26 mouse cellular contexts compared by ENCODE assay signal in the genomic region with DNA sequence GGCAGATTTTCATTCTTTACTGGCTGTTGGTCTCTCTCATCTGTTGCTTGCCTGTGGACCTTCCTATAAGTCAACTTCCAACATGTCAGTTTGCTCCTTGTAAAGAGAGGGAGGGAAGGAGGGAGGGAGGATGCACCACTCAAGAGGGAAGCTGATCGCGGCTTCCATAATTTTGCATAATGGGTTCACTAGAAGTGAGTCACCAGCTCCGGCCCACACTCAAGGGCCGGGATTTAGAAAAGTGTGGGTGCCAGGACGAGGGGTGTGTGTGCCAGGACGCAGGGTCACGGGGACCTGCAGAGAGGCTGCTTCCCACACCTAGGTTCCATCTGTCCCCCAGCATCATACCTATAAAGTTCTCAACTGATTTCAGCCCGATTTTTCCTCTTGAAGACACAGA. TPM values are rescaled to one million over a fixed set of nuclear protein-coding genes. Genes with fewer than 3 reads are reported as not detected.
A peak's percentile ranks its signal among the peaks of the same experiment; 100 is the strongest.
DNase-seq lines count a peak whose midpoint lies in the region; ATAC-seq and TF ChIP-seq lines count a peak whose summit lies in the region.
"Had no signal": no experiment of that assay in that cellular context is flagged by ENCODE, and none has a peak within 500 bp of the region (broad histone marks: within the 10 kb centered on the region; RNA-seq: fewer than 3 reads in every experiment).

No protein-coding gene starts in this region.

- TF ChIP-seq EP300 in liver, postnatal 0 days (IDR thresholded peaks at IDR 0.05; ENCODE audit: low read depth) = no peak

- no peak overlapping the region for H3K4me2 ChIP-seq in liver, postnatal 0 days (ENCODE audit: low read depth, low read length)
- H3K4me2 ChIP-seq in liver, embryonic 11.5 days = no peak overlapping the region
- H3K4me2 ChIP-seq: embryonic facial prominence, embryonic 13.5 days; embryonic facial prominence, embryonic 15.5 days; forebrain, embryonic 12.5 days had no signal

- no peak for DNase-seq in frontal cortex, postnatal 25 days (ENCODE audit: low spot score in 2 of 2)
- DNase-seq in liver, postnatal 0 days = no peak
- no peak for DNase-seq in liver, embryonic 11.5 days (ENCODE audit: low spot score)
- DNase-seq in right cerebral cortex, adult 2 months (ENCODE audit: low spot score in 2 of 2) = peak; percentile 13 to 20
- no peak for DNase-seq in right cerebral cortex, postnatal 14 days
- peak; percentile 19 for DNase-seq in telencephalon, adult 2 months (ENCODE audit: low read depth, low spot score)
- no peak for DNase-seq in heart, embryonic 10.5 days (ENCODE audit: low spot score)
- DNase-seq: adrenal gland, adult 8-10 months; adrenal gland, postnatal 14 days; adrenal gland, postnatal 36 days; cerebellum, adult 11 months; cerebellum, adult 18-20 months; cerebellum, adult 8-10 months; cerebellum, adult 9-11 months; cerebellum, postnatal 14 days; cerebellum, postnatal 36 days; embryo, embryonic 11 days had no signal

- no peaks in the 10 kb centered on the region for H3K27me3 ChIP-seq in liver, postnatal 0 days (ENCODE audit: insufficient read depth, low read length)
- no peaks in the 10 kb centered on the region for H3K27me3 ChIP-seq in liver, embryonic 11.5 days (replicated peaks; ENCODE audit: control insufficient read depth, insufficient read depth, low read length)
- H3K27me3 ChIP-seq in heart, embryonic 10.5 days (ENCODE audit: insufficient read depth, poor library complexity, severe bottlenecking) = no peaks in the 10 kb centered on the region
- H3K27me3 ChIP-seq: embryonic facial prominence, embryonic 13.5 days; embryonic facial prominence, embryonic 15.5 days; forebrain, embryonic 12.5 days had no signal

- ATAC-seq in frontal cortex, adult (ENCODE audit: low TSS enrichment) = peak; percentile 86
- no peak for ATAC-seq in liver, postnatal 0 days
- no peak for ATAC-seq in liver, embryonic 11.5 days (replicated peaks; ENCODE audit: low FRiP score)
- ATAC-seq: activated CD4-positive, CD25-positive, alpha-beta regulatory T cell, adult 4 months; forebrain, embryonic 14.5 days; forebrain, embryonic 16.5 days had no signal

- H3K4me3 ChIP-seq in liver, postnatal 0 days (ENCODE audit: low read depth, low read length) = no peak overlapping the region
- no peak overlapping the region for H3K4me3 ChIP-seq in liver, embryonic 11.5 days (ENCODE audit: low read depth, low read length)
- H3K4me3 ChIP-seq in heart, embryonic 10.5 days = no peak overlapping the region
- H3K4me3 ChIP-seq: embryonic facial prominence, embryonic 13.5 days; embryonic facial prominence, embryonic 15.5 days; erythroblast, embryonic 14.5 days; forebrain, embryonic 10.5 days; forebrain, embryonic 12.5 days had no signal

- H3K9ac ChIP-seq in liver, postnatal 0 days (replicated peaks) = no peak overlapping the region
- H3K9ac ChIP-seq in liver, embryonic 11.5 days (ENCODE audit: low read depth, low read length) = no peak overlapping the region
- H3K9ac ChIP-seq: embryonic facial prominence, embryonic 13.5 days; embryonic facial prominence, embryonic 15.5 days; forebrain, embryonic 12.5 days had no signal

- no peak for TF ChIP-seq CTCF in liver, postnatal 0 days (IDR thresholded peaks at IDR 0.05; ENCODE audit: low read depth)

- H3K36me3 ChIP-seq in liver, postnatal 0 days (replicated peaks; ENCODE audit: insufficient read depth, low read length) = peaks cover 19% of the 10 kb centered on the region
- H3K36me3 ChIP-seq in liver, embryonic 11.5 days (ENCODE audit: control insufficient read depth, insufficient read depth, low read length) = peaks cover 12% of the 10 kb centered on the region
- H3K36me3 ChIP-seq in heart, embryonic 10.5 days = peaks cover 71% of the 10 kb centered on the region

- H3K9me3 ChIP-seq in liver, postnatal 0 days (ENCODE audit: low read length) = no peaks in the 10 kb centered on the region
- no peaks in the 10 kb centered on the region for H3K9me3 ChIP-seq in liver, embryonic 11.5 days (ENCODE audit: control insufficient read depth, low read length)
- H3K9me3 ChIP-seq in heart, embryonic 10.5 days = no peaks in the 10 kb centered on the region
- H3K9me3 ChIP-seq: embryonic facial prominence, embryonic 13.5 days; embryonic facial prominence, embryonic 15.5 days; forebrain, embryonic 10.5 days; forebrain, embryonic 12.5 days had no signal

- 75% methylated on average over 8 of the region's 8 CpGs for WGBS in liver, postnatal 0 days (ENCODE audit: insufficient replicate concordance)
- WGBS in liver, embryonic 11.5 days = 86% methylated on average over 8 of the region's 8 CpGs
- 89% methylated on average over 8 of the region's 8 CpGs for WGBS in heart, embryonic 10.5 days

- H3K27ac ChIP-seq in liver, postnatal 0 days (ENCODE audit: low read depth) = 0 out of 2 replicates have a peak overlapping the region, but pooled peaks have one; percentile 24
- no peak overlapping the region for H3K27ac ChIP-seq in liver, embryonic 11.5 days (ENCODE audit: low read depth, low read length)
- H3K27ac ChIP-seq in heart, embryonic 10.5 days = no peak overlapping the region
- H3K27ac ChIP-seq: embryonic facial prominence, embryonic 13.5 days; embryonic facial prominence, embryonic 15.5 days; forebrain, embryonic 10.5 days; forebrain, embryonic 12.5 days had no signal

- H3K4me1 ChIP-seq in liver, postnatal 0 days (ENCODE audit: insufficient read depth) = no peaks in the 10 kb centered on the region
- H3K4me1 ChIP-seq in liver, embryonic 11.5 days (replicated peaks; ENCODE audit: control insufficient read depth, insufficient read depth, low read length) = no peaks in the 10 kb centered on the region
- H3K4me1 ChIP-seq in heart, embryonic 10.5 days = no peaks in the 10 kb centered on the region
- H3K4me1 ChIP-seq: embryonic facial prominence, embryonic 13.5 days; embryonic facial prominence, embryonic 15.5 days; forebrain, embryonic 10.5 days; forebrain, embryonic 12.5 days had no signal

RNA-seq across cellular contexts. Expression of gene Ckap5, which starts 18.5 kb away (rescaled TPM):
- polyA plus RNA-seq in liver, postnatal 0 days (2015; fragmentation: Nextera tagmentation; extraction: Ambion mirVana) = 18.0 and 22.1 TPM in 2 replicates
- polyA plus RNA-seq in liver, embryonic 11.5 days (2014; fragmentation: Nextera tagmentation; extraction: Ambion mirVana) = 49.4 and 65.0 TPM in 2 replicates
- 77.2 and 82.6 TPM in 2 replicates for polyA plus RNA-seq in heart, embryonic 10.5 days (2016; fragmentation: Nextera tagmentation; extraction: Ambion mirVana)

RNA-seq across cellular contexts. Expression of gene Lrp4, which starts 50.8 kb away (rescaled TPM):
- 1.4 and 1.5 TPM in 2 replicates for polyA plus RNA-seq in liver, postnatal 0 days (2015; fragmentation: Nextera tagmentation; extraction: Ambion mirVana)
- 1.7 and 1.9 TPM in 2 replicates for polyA plus RNA-seq in liver, embryonic 11.5 days (2014; fragmentation: Nextera tagmentation; extraction: Ambion mirVana)
- 4.6 and 5.7 TPM in 2 replicates for polyA plus RNA-seq in heart, embryonic 10.5 days (2016; fragmentation: Nextera tagmentation; extraction: Ambion mirVana)
- polyA plus RNA-seq: erythroblast, embryonic 14.5 days had no signal

Comparison
In these comparisons a context has a peak if more than half of its experiments do, and no peak if none do; other contexts are left out.
1. DNase-seq: peak in right cerebral cortex, adult 2 months (2 of 2) and telencephalon, adult 2 months (single experiment); none in frontal cortex, postnatal 25 days (0 of 2), liver, postnatal 0 days (single experiment), liver, embryonic 11.5 days (single experiment), right cerebral cortex, postnatal 14 days (single experiment) and heart, embryonic 10.5 days (single experiment).